Mouse (Mus musculus): ENCODE measurements around the gene Dync1li1.

DNA sequence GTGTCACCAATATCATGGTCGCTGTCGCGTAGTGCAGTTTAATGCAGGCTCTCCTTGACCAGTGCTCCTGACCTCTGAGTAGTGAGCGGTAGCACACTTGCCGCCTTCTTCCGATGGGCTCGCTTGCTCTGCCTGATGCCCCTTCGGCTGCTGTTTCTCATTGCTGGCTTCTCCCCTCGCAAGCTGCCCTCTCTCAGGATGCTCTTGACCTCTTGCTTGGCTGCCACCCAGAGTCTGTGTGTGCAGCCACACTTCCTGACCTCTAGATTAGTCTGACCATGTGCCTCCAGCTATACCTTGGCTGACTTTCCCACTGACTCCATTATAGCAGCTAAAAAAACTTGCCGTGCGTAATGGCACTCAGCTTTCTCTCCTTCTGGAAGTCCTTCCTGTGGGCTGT lies 47.9 kb downstream of the Dync1li1 start:
- TF ChIP-seq CTCF (conservative IDR thresholded peaks at IDR 0.05 in 1 of 2, IDR thresholded peaks at IDR 0.05 in 1 of 2; ENCODE audit: low read depth in 2 of 2, low read length in 2 of 2) (no peak), HCFC1 (IDR thresholded peaks at IDR 0.05; ENCODE audit: low read depth, low read length) (no peak), MYC (IDR thresholded peaks at IDR 0.05; ENCODE audit: low read depth, low read length) (no peak)

All from CH12.LX (cell line).